Mouse (Mus musculus) lung, adult 2 months (tissue): Measurements from ENCODE around the gene Ramp3.

Experiments
- CTCF ChIP-seq: fragments of 200-500 bp; IDR thresholded peaks from 2 replicates; pipeline ENCODE4 v1.5.1; 2011; ENCODE audit warnings: mild to moderate bottlenecking, low read length, control low read depth; ENCODE audit not compliant: insufficient read depth
- POLR2A ChIP-seq: fragments of 200-500 bp; IDR thresholded peaks from 2 replicates; pipeline ENCODE4 v1.6.1; 2011; ENCODE audit warnings: low read depth, mild to moderate bottlenecking, control low read depth, low read length, borderline replicate concordance; ENCODE audit errors: extremely low read depth

DNA sequence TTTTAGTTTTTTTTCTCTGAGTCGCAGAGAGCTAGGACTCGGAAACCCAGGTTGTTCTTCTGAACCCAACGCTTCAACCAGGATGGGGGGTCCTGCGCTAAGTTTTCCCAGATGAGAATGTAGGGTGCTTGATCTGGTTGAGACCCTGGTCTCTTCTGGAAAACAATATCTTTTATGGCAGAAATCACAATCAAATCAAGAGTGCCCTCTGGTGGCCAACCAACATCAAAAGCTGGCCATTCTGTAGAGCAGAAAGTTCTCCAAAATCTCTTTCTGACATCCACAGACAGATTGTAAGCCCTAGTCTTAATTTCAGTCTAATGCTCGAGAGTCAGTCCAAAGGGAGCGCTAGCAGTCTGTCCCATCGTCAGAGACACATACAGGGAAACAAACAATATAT, 50.1 kb downstream of the Ramp3 start:
- TF ChIP-seq POLR2A, result no peak
- no peak for TF ChIP-seq CTCF
